Mouse (Mus musculus): Measurements from ENCODE around the gene Ints3. TPM values are rescaled to one million over a fixed set of nuclear protein-coding genes. Genes with fewer than 3 reads are reported as not detected.

Gene Ints3
- total and polyA plus RNA-seq, 3 experiments = 58.5 to 115 (median 101) TPM

GRCm38 (mm10) chr3:90404121-90404520 lies 29.3 kb downstream of the Ints3 start:
- Histone ChIP-seq H3K9me3 (replicated peaks; ENCODE audit: insufficient read depth, low read length) (no peaks in the 10 kb centered on the region), H3K4me1 (ENCODE audit: control insufficient read depth in 1 of 2, insufficient read depth in 2 of 2, low read length in 2 of 2) (no peaks in the 10 kb centered on the region), H3K27ac (ENCODE audit: control insufficient read depth, low read depth, low read length) (no peak overlapping the region), H3K79me2 (ENCODE audit: control insufficient read depth, insufficient read depth, low read length, poor library complexity) (no peaks in the 10 kb centered on the region), H3K4me3 (ENCODE audit: control insufficient read depth in 1 of 2, insufficient read depth in 1 of 2, low read depth in 2 of 2, low read length in 2 of 2) (no peak overlapping the region), H3K27me3 (ENCODE audit: control insufficient read depth in 1 of 2, insufficient read depth in 2 of 2, low read length in 2 of 2) (no peaks in the 10 kb centered on the region), H3K36me3 (ENCODE audit: control insufficient read depth in 1 of 2, insufficient read depth in 2 of 2, low read length in 2 of 2) (peaks cover 0 to 32% of the 10 kb centered on the region in 2 experiments; a peak in 2 of 4 replicates), H3K9ac (ENCODE audit: control insufficient read depth, low read depth, low read length, poor library complexity, severe bottlenecking) (no peak overlapping the region)
- TF ChIP-seq EP300 (IDR thresholded peaks at IDR 0.05; ENCODE audit: low read depth in 1 of 2, low read length in 2 of 2) (no peak), TCF12 (IDR thresholded peaks at IDR 0.05; ENCODE audit: low read depth, low read length) (no peak), HCFC1 (IDR thresholded peaks at IDR 0.05; ENCODE audit: low read depth, low read length) (no peak), POLR2AphosphoS2 (IDR thresholded peaks at IDR 0.05; ENCODE audit: low read length) (no peak), USF1 (IDR thresholded peaks at IDR 0.05; ENCODE audit: low read depth, low read length) (no peak), UBTF (IDR thresholded peaks at IDR 0.05; ENCODE audit: borderline replicate concordance, insufficient read depth, low read depth, low read length) (no peak), MEF2A (IDR thresholded peaks at IDR 0.05; ENCODE audit: extremely low read depth, insufficient replicate concordance, low read depth, low read length, poor library complexity, severe bottlenecking) (no peak), JUND (IDR thresholded peaks at IDR 0.05; ENCODE audit: low read depth, low read length) (no peak), GABPA (IDR thresholded peaks at IDR 0.05; ENCODE audit: low read depth, low read length) (no peak), POLR2A (IDR thresholded peaks at IDR 0.05; ENCODE audit: control insufficient read depth in 1 of 2, insufficient read depth in 1 of 2, low read depth in 1 of 2, low read length in 2 of 2, poor library complexity in 1 of 2) (no peak), NRF1 (IDR thresholded peaks at IDR 0.05; ENCODE audit: insufficient read depth, low read depth, low read length, poor library complexity, severe bottlenecking) (no peak), ZKSCAN1 (IDR thresholded peaks at IDR 0.05; ENCODE audit: low read depth, low read length) (no peak), NELFE (IDR thresholded peaks at IDR 0.05; ENCODE audit: low read depth, low read length) (no peak), ETS1 (IDR thresholded peaks at IDR 0.05; ENCODE audit: low read depth, low read length) (no peak)
- DNase-seq (ENCODE audit: low read depth, low spot score) = no peak

- no peak overlapping the region for H3K4me3 ChIP-seq (ENCODE audit: control insufficient read depth in 1 of 2, insufficient read depth in 1 of 2, low read depth in 2 of 2, low read length in 2 of 2)
- H3K4me1 ChIP-seq (ENCODE audit: control insufficient read depth in 1 of 2, insufficient read depth in 2 of 2, low read length in 2 of 2) = no peaks in the 10 kb centered on the region
- no peak for DNase-seq (ENCODE audit: low read depth, low spot score)
- H3K27me3 ChIP-seq (ENCODE audit: control insufficient read depth in 1 of 2, insufficient read depth in 2 of 2, low read length in 2 of 2) = no peaks in the 10 kb centered on the region
- no peak overlapping the region for H3K27ac ChIP-seq (ENCODE audit: control insufficient read depth, low read depth, low read length)
- no peaks in the 10 kb centered on the region for H3K9me3 ChIP-seq (replicated peaks; ENCODE audit: insufficient read depth, low read length)
- H3K36me3 ChIP-seq (ENCODE audit: control insufficient read depth in 1 of 2, insufficient read depth in 2 of 2, low read length in 2 of 2) = peaks cover 0 to 17% of the 10 kb centered on the region in 2 experiments; a peak in 2 of 4 replicates
- TF ChIP-seq TBP (IDR thresholded peaks at IDR 0.05; ENCODE audit: low read depth, low read length) (no peak), POLR2A (IDR thresholded peaks at IDR 0.05; ENCODE audit: control insufficient read depth in 1 of 2, insufficient read depth in 1 of 2, low read depth in 1 of 2, low read length in 2 of 2, poor library complexity in 1 of 2) (no peak), UBTF (IDR thresholded peaks at IDR 0.05; ENCODE audit: borderline replicate concordance, insufficient read depth, low read depth, low read length) (no peak), USF2 (IDR thresholded peaks at IDR 0.05; ENCODE audit: borderline replicate concordance in 1 of 2, insufficient read depth in 1 of 2, low read depth in 1 of 2, low read length in 2 of 2) (no peak), MYC (IDR thresholded peaks at IDR 0.05; ENCODE audit: low read depth, low read length) (no peak), CHD2 (IDR thresholded peaks at IDR 0.05; ENCODE audit: low read length) (no peak), GATA1 (IDR thresholded peaks at IDR 0.05; ENCODE audit: low read depth, low read length) (no peak), SIN3A (IDR thresholded peaks at IDR 0.05; ENCODE audit: low read length) (no peak)
- H3K79me2 ChIP-seq (ENCODE audit: control insufficient read depth, insufficient read depth, low read length, poor library complexity) = no peaks in the 10 kb centered on the region
- H3K9ac ChIP-seq (ENCODE audit: control insufficient read depth, low read depth, low read length, poor library complexity, severe bottlenecking) = no peak overlapping the region
Observed at GRCm38 (mm10) chr3:90400993-90401392, 32.4 kb downstream of the Ints3 start.

Data from MEL (cell line).